Mouse (Mus musculus) hindbrain, embryonic 16.5 days (tissue): ENCODE data around the gene Cyb5b. TPM values are rescaled to one million over a fixed set of nuclear protein-coding genes. Genes with fewer than 3 reads are reported as not detected.
"Not testable (repeated sequence)": the region's sequence is repeated elsewhere in the genome, so short reads cannot be mapped to it uniquely, and the experiment has no call there.

Experiments used
- ATAC-seq: fragments of 200-750 bp; cut with Nextera tagmentation; 2 replicates; pipeline ENCODE4 v1.8.0; 2017; ENCODE audit warnings: moderate TSS enrichment, moderate library complexity
- H3K27ac ChIP-seq: fragments of 300-500 bp; sonication (generic); 2 replicates; pipeline ENCODE4 v1.5.1; 2014; ENCODE audit warnings: low read depth, mild to moderate bottlenecking, control low read depth, low read length, moderate library complexity
- H3K27me3 ChIP-seq: fragments of 300-500 bp; sonication (generic); replicated peaks from 2 replicates; pipeline ENCODE4 v1.6.1; 2014; ENCODE audit warnings: low read length; ENCODE audit not compliant: control insufficient read depth, insufficient read depth
- H3K36me3 ChIP-seq: fragments of 300-500 bp; sonication (generic); 2 replicates; pipeline ENCODE4 v1.6.1; 2014; ENCODE audit warnings: mild to moderate bottlenecking, low read length, moderate library complexity, mixed read lengths; ENCODE audit not compliant: control insufficient read depth, insufficient read depth
- H3K4me1 ChIP-seq: fragments of 300-500 bp; sonication (generic); 2 replicates; pipeline ENCODE4 v1.6.1; 2014; ENCODE audit warnings: low read depth, low read length; ENCODE audit not compliant: control insufficient read depth, insufficient read depth
- H3K4me2 ChIP-seq: fragments of 300-500 bp; sonication (generic); 2 replicates; pipeline ENCODE4 v1.6.1; 2014; ENCODE audit warnings: mild to moderate bottlenecking, low read length, control low read depth, moderate library complexity
- H3K4me3 ChIP-seq: fragments of 300-500 bp; sonication (generic); 2 replicates; pipeline ENCODE4 v1.5.1; 2014; ENCODE audit warnings: mild to moderate bottlenecking, low read length, control low read depth, moderate library complexity
- H3K9ac ChIP-seq: fragments of 300-500 bp; sonication (generic); 2 replicates; pipeline ENCODE4 v1.6.1; 2014; ENCODE audit warnings: low read depth, mild to moderate bottlenecking, control low read depth, low read length, moderate library complexity
- H3K9me3 ChIP-seq: fragments of 300-500 bp; sonication (generic); 2 replicates; pipeline ENCODE4 v1.6.1; 2014; ENCODE audit warnings: mild to moderate bottlenecking, low read length, moderate library complexity; ENCODE audit not compliant: control insufficient read depth
- WGBS: fragments of 180-500 bp; shearing (Covaris S2); extraction: QIAGEN DNeasy Blood & Tissue Kit; methylation state at CpG from one replicate; pipeline ENCODE4 v1.1.7; 2014; 5-methylcytosine and 5-hydroxymethylcytosine counted together
- polyA plus RNA-seq: library from polyadenylated mRNA; unstranded; fragments of >200 nt; fragmentation: Nextera tagmentation; extraction: Ambion mirVana; gene quantifications from 2 replicates; pipeline ENCODE4 v1.2.1, GENCODE M21; 2015

Gene Cyb5b
- polyA plus RNA-seq, 1 experiment from 2014 or later, result 98.8 TPM

GRCm38 (mm10) chr8:107206782-107207525, 56.5 kb downstream of the Cyb5b start:
- no peaks in the 10 kb centered on the region for H3K36me3 ChIP-seq
- H3K27me3 ChIP-seq, result no peaks in the 10 kb centered on the region
- H3K4me3 ChIP-seq, result no peak overlapping the region
- peaks cover 5% of the 10 kb centered on the region; the same call in 1 of the 2 replicates for H3K4me1 ChIP-seq
- no peak overlapping the region for H3K27ac ChIP-seq
- H3K9me3 ChIP-seq, result no peaks in the 10 kb centered on the region
- ATAC-seq, result no peak
- WGBS, result 85% methylated on average over 9 of the region's 9 CpGs
- H3K9ac ChIP-seq, result no peak overlapping the region
- no peak overlapping the region for H3K4me2 ChIP-seq

DNA sequence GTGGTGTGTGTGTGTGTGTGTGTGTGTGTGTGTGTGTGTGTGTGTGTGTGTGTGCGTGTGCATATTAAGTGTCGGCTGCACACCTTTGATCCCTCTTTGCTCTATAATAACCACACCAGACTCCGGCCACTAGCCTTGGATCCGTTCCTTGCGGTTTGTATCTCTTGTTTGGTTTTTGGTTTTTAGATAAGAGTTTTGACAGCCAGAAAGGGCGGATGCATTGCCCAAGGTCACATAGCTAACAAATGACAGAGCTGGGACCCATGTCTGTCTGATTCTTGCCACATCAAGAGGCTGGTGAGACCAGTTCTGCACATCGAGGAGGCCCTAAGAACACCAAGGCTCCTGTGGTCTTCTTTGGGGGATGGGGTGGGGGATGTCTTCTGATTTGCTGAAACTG, 58.7 kb downstream of the Cyb5b start:
- H3K4me2 ChIP-seq, result no peak overlapping the region
- no peaks in the 10 kb centered on the region for H3K27me3 ChIP-seq
- peaks cover 5% of the 10 kb centered on the region; the same call in 1 of the 2 replicates for H3K4me1 ChIP-seq
- no peak overlapping the region for H3K4me3 ChIP-seq
- ATAC-seq, result no peak
- 73% methylated on average over 7 of the region's 7 CpGs for WGBS
- no peak overlapping the region for H3K9ac ChIP-seq
- no peak overlapping the region for H3K27ac ChIP-seq
- no peaks in the 10 kb centered on the region for H3K36me3 ChIP-seq
- no peaks in the 10 kb centered on the region for H3K9me3 ChIP-seq

DNA sequence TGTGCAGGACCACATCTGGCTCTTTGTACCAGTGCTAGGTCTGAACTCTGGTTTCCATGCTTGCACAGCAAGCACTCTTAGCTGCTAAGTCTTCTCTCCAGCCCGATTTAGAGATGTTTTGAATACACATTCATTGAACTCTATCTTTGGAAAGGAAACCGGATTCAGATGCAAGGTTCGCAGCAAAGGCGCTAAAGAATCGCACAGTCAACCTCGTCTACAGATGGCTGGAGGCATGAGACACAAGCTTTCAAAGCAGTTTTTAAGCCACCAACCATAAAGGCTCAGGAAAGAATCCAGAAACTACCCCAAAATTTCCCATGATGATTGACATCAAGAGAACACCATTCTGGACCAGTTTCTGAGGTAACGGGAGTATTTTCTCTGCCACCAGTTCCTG, 61.6 kb downstream of the Cyb5b start:
- WGBS, result 93% methylated on average over 7 of the region's 7 CpGs
- no peak for ATAC-seq

GRCm38 (mm10) chr8:107217230-107217629, 66.8 kb downstream of the Cyb5b start:
- 77% methylated on average over 7 of the region's 7 CpGs for WGBS
- ATAC-seq, result not testable (repeated sequence)

More for the DNA sequence above, 61.6 kb downstream of the Cyb5b start:
- no peak overlapping the region for H3K27ac ChIP-seq
- no peaks in the 10 kb centered on the region for H3K27me3 ChIP-seq
- H3K4me3 ChIP-seq, result no peak overlapping the region
- no peaks in the 10 kb centered on the region for H3K9me3 ChIP-seq
- no peaks in the 10 kb centered on the region for H3K36me3 ChIP-seq
- H3K4me1 ChIP-seq, result no peaks in the 10 kb centered on the region
- H3K9ac ChIP-seq, result no peak overlapping the region
- H3K4me2 ChIP-seq, result no peak overlapping the region

DNA sequence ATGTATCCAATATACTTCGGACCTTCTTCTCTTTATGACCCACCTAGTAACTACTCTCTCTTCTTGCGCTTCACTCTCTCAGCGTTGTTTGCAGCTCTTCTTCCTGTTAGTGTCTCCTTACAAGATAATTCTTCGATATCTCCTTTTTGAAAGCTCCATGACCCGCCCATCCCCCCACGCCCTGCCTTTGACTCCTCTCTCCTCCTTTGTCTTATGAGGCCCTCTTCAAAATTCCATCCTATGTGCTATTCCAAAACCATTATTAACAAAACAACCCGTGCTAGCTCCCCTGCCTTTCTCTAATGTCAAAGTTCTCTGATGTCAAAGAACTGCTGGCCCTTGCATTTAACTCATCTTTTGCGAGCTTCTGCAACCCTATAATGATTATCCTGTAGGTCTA, 67.7 kb downstream of the Cyb5b start:
- Histone ChIP-seq H3K9me3 (no peaks in the 10 kb centered on the region), H3K4me1 (no peaks in the 10 kb centered on the region), H3K27me3 (no peaks in the 10 kb centered on the region), H3K4me2 (no peak overlapping the region), H3K36me3 (no peaks in the 10 kb centered on the region), H3K4me3 (no peak overlapping the region), H3K27ac (no peak overlapping the region), H3K9ac (no peak overlapping the region)
- ATAC-seq, result no peak
- 94% methylated on average over 8 of the region's 8 CpGs for WGBS

More at GRCm38 (mm10) chr8:107217230-107217629, 66.8 kb downstream of the Cyb5b start:
- not testable (repeated sequence) for H3K4me1 ChIP-seq, H3K4me3 ChIP-seq, H3K27ac ChIP-seq, H3K36me3 ChIP-seq, H3K4me2 ChIP-seq, H3K9ac ChIP-seq, H3K27me3 ChIP-seq, H3K9me3 ChIP-seq

GRCm38 (mm10) chr8:107219078-107219477, 68.6 kb downstream of the Cyb5b start:
- H3K4me2 ChIP-seq, result no peak overlapping the region
- WGBS, result 90% methylated on average over 2 of the region's 2 CpGs
- ATAC-seq, result no peak
- H3K4me3 ChIP-seq, result no peak overlapping the region
- no peaks in the 10 kb centered on the region for H3K4me1 ChIP-seq
- no peak overlapping the region for H3K27ac ChIP-seq
- H3K9ac ChIP-seq, result no peak overlapping the region
- no peaks in the 10 kb centered on the region for H3K27me3 ChIP-seq
- no peaks in the 10 kb centered on the region for H3K9me3 ChIP-seq
- no peaks in the 10 kb centered on the region for H3K36me3 ChIP-seq

DNA sequence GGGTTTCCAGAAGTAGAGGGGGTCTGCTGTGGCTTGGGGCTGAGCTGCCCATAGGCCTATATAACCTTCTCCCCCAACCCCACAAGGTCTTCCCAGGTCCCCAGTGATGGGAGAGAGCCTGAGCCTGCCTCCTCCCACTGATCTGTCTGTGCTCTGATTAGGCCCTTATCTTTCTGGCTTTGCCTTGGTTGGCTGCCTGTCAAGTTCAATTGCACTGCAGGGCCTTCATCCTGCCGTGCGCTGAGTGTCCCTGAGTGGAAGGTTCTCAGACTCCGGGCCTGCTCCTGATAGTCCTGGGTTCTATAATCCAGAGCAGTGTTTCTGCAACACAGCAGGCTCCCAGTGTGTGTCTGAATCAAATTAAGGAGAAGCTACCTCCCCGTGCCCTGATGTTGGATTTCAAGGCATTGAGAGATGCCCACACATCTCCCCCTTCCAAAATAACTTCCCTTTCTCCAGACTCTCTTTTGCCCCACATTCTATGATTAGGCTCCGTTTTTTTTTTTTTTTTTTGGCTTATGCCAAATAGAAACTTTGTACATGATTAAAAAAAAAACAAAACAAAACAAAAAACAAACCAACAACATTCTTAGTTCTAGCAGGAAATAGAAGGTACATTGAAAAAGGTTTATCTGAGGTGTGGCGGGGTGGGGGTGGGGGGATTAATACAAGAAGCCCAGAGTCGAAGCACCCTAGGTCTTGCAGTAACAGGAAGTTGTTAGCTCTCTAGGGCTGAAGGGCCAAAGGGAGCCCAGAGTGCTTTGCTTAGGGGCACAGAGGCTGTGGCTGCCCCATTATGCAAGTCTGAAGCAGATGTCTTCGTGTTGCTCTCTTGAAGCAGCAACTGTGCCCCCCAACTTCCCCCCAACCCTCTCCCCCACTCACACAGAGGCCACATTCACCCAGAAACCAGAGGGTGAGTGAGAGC, 71.7 kb downstream of the Cyb5b start:
- Histone ChIP-seq H3K36me3 (no peaks in the 10 kb centered on the region), H3K9ac (no peak overlapping the region), H3K4me1 (no peaks in the 10 kb centered on the region), H3K27ac (no peak overlapping the region), H3K4me3 (no peak overlapping the region), H3K9me3 (no peaks in the 10 kb centered on the region), H3K27me3 (no peaks in the 10 kb centered on the region), H3K4me2 (no peak overlapping the region)
- ATAC-seq, result no peak
- WGBS, result 61% methylated on average over 8 of the region's 8 CpGs

- Histone ChIP-seq H3K9ac (no peak overlapping the region), H3K36me3 (no peaks in the 10 kb centered on the region), H3K27me3 (no peaks in the 10 kb centered on the region), H3K4me2 (no peak overlapping the region), H3K4me1 (no peaks in the 10 kb centered on the region), H3K4me3 (no peak overlapping the region), H3K27ac (no peak overlapping the region), H3K9me3 (no peaks in the 10 kb centered on the region)
- peak; percentile 40; the same call in 1 of the 2 replicates for ATAC-seq
- 37% methylated on average over 9 of the region's 9 CpGs for WGBS
These were observed 75.7 kb downstream of the Cyb5b start for GRCm38 (mm10) chr8:107226183-107226582.

GRCm38 (mm10) chr8:107227011-107227626, 76.7 kb downstream of the Cyb5b start:
- 72% methylated on average over 11 of the region's 11 CpGs for WGBS
- no peak overlapping the region for H3K4me3 ChIP-seq
- ATAC-seq, result no peak
- no peak overlapping the region for H3K27ac ChIP-seq
- H3K9ac ChIP-seq, result no peak overlapping the region
- H3K9me3 ChIP-seq, result no peaks in the 10 kb centered on the region
- no peaks in the 10 kb centered on the region for H3K36me3 ChIP-seq
- H3K4me2 ChIP-seq, result no peak overlapping the region
- no peaks in the 10 kb centered on the region for H3K4me1 ChIP-seq
- H3K27me3 ChIP-seq, result no peaks in the 10 kb centered on the region
